Mouse (Mus musculus): ENCODE results near the gene Gli1. TPM values are rescaled to one million over a fixed set of nuclear protein-coding genes. Genes with fewer than 3 reads are reported as not detected.

The Gli1 gene
- total and polyA plus RNA-seq, 3 experiments = 0.10 to 0.42 TPM; not detected in 1

- peak; percentile 80 for DNase-seq (ENCODE audit: extremely low read depth)
- in situ Hi-C loops (cut with MboI; ENCODE audit: low pct_ligation_motif_present, low pct_unique_long_range_greater_than_20kb, low sequenced_read_pairs) = no loop called here
- dilution Hi-C loops (cut with MboI; ENCODE audit: extremely low pct_ligation_motif_present, extremely low pct_unique_long_range_greater_than_20kb, low sequenced_read_pairs) = no loop called here
- peak overlapping the region; percentile 95 for H3K9ac ChIP-seq (ENCODE audit: insufficient read depth, low read depth)
- peaks cover 7 to 34% of the 10 kb centered on the region in 2 experiments for H3K36me3 ChIP-seq (replicated peaks in 1 of 2; ENCODE audit: control insufficient read depth in 1 of 2, insufficient read depth in 1 of 2, low read length in 1 of 2)
- H3K27ac ChIP-seq (ENCODE audit: insufficient read depth, low read depth) = peak overlapping the region; percentile 88
- H3K9me3 ChIP-seq (replicated peaks; ENCODE audit: low read length) = peaks cover 3% of the 10 kb centered on the region
- no peaks in the 10 kb centered on the region for H3K27me3 ChIP-seq (replicated peaks)
- no peaks in the 10 kb centered on the region for H3K79me2 ChIP-seq (replicated peaks; ENCODE audit: control insufficient read depth, extremely low read depth, insufficient read depth, poor library complexity, severe bottlenecking)
- peak overlapping the region; percentile 62 to 86 (median 72) for H3K4me3 ChIP-seq (replicated peaks in 1 of 3; ENCODE audit: low read depth in 2 of 3, low read length in 2 of 3, poor library complexity in 1 of 3)
- TF ChIP-seq ETS1 (conservative IDR thresholded peaks at IDR 0.05; ENCODE audit: low read depth, low read length) = peak; percentile 61
- TF ChIP-seq USF1 (IDR thresholded peaks at IDR 0.05; ENCODE audit: low read depth, low read length) = no peak
- TF ChIP-seq CTCF (conservative IDR thresholded peaks at IDR 0.05 in 1 of 2, IDR thresholded peaks at IDR 0.05 in 1 of 2; ENCODE audit: low read depth in 2 of 2, low read length in 2 of 2) = peak in 1 of 2 experiments; percentile 45; a peak in 2 of 4 replicates
- no peak for TF ChIP-seq BHLHE40 (IDR thresholded peaks at IDR 0.05; ENCODE audit: low read depth, low read length)
- TF ChIP-seq ELF1 (IDR thresholded peaks at IDR 0.05; ENCODE audit: low read depth, low read length) = peak; percentile 27; the same call in 1 of the 2 replicates
- TF ChIP-seq E2F4 (IDR thresholded peaks at IDR 0.05; ENCODE audit: insufficient replicate concordance, low read depth, low read length) = no peak
- TF ChIP-seq NELFE (IDR thresholded peaks at IDR 0.05; ENCODE audit: low read depth, low read length) = peak; percentile 78
- no peak for TF ChIP-seq JUN (IDR thresholded peaks at IDR 0.05; ENCODE audit: insufficient read depth, low read depth, low read length)
- TF ChIP-seq RAD21 (IDR thresholded peaks at IDR 0.05; ENCODE audit: low read depth, low read length) = no peak
- no peak; the same call in 1 of the 2 replicates for TF ChIP-seq POLR2AphosphoS2 (IDR thresholded peaks at IDR 0.05; ENCODE audit: low read depth, low read length)
- peak; percentile 87; the same call in 1 of the 2 replicates for TF ChIP-seq TCF12 (IDR thresholded peaks at IDR 0.05; ENCODE audit: low read depth, low read length)
- TF ChIP-seq PAX5 (IDR thresholded peaks at IDR 0.05; ENCODE audit: low read length) = no peak
- no peak for TF ChIP-seq SIN3A (IDR thresholded peaks at IDR 0.05; ENCODE audit: low read length)
- peak; percentile 84; the same call in 1 of the 2 replicates for TF ChIP-seq KAT2A (IDR thresholded peaks at IDR 0.05; ENCODE audit: insufficient replicate concordance, low read length)
- no peak for TF ChIP-seq ZKSCAN1 (IDR thresholded peaks at IDR 0.05; ENCODE audit: borderline replicate concordance, low read depth, low read length)
- no peak for TF ChIP-seq USF2 (conservative IDR thresholded peaks at IDR 0.05; ENCODE audit: low read depth, low read length)
- TF ChIP-seq MEF2A (IDR thresholded peaks at IDR 0.05; ENCODE audit: borderline replicate concordance, low read depth, low read length) = peak; percentile 67; the same call in 1 of the 2 replicates
- no peak for TF ChIP-seq UBTF (IDR thresholded peaks at IDR 0.05; ENCODE audit: low read depth, low read length)
- TF ChIP-seq CHD1 (IDR thresholded peaks at IDR 0.05; ENCODE audit: low read depth, low read length) = peak; percentile 53
- TF ChIP-seq MAZ (IDR thresholded peaks at IDR 0.05; ENCODE audit: low read depth, low read length) = peak; percentile 76; the same call in 1 of the 2 replicates
- TF ChIP-seq MAFK (IDR thresholded peaks at IDR 0.05; ENCODE audit: insufficient replicate concordance, low read length) = peak; percentile 5; the same call in 1 of the 2 replicates
- no peak for TF ChIP-seq ZC3H11A (IDR thresholded peaks at IDR 0.05; ENCODE audit: low read depth, low read length)
- TF ChIP-seq MXI1 (IDR thresholded peaks at IDR 0.05; ENCODE audit: low read depth, low read length) = peak; percentile 75
- peak; percentile 48; the same call in 1 of the 2 replicates for TF ChIP-seq HCFC1 (IDR thresholded peaks at IDR 0.05; ENCODE audit: low read depth, low read length)
- no peak for TF ChIP-seq ZNF384 (IDR thresholded peaks at IDR 0.05; ENCODE audit: low read depth, low read length)
- peak; percentile 67; the same call in 1 of the 2 replicates for TF ChIP-seq IRF4 (IDR thresholded peaks at IDR 0.05; ENCODE audit: low read depth, low read length)
- peak; percentile 69 for TF ChIP-seq POLR2A (IDR thresholded peaks at IDR 0.05; ENCODE audit: low read depth, low read length)
- 0 out of 2 replicates have a peak, but pooled peaks have one; percentile 31 for TF ChIP-seq RCOR1 (conservative IDR thresholded peaks at IDR 0.05; ENCODE audit: low read depth, low read length)
- no peak for TF ChIP-seq EP300 (IDR thresholded peaks at IDR 0.05; ENCODE audit: low read length)
- TF ChIP-seq MAX (IDR thresholded peaks at IDR 0.05; ENCODE audit: low read length) = peak; percentile 88; the same call in 1 of the 2 replicates
- no peak for TF ChIP-seq NRF1 (IDR thresholded peaks at IDR 0.05; ENCODE audit: low read depth, low read length)
- peak; percentile 76; the same call in 1 of the 2 replicates for TF ChIP-seq CHD2 (IDR thresholded peaks at IDR 0.05; ENCODE audit: low read length)
- peak; percentile 70; the same call in 1 of the 2 replicates for TF ChIP-seq ZMIZ1 (IDR thresholded peaks at IDR 0.05; ENCODE audit: low read depth, low read length)
- TF ChIP-seq GABPA (IDR thresholded peaks at IDR 0.05; ENCODE audit: insufficient replicate concordance, low read depth, low read length) = no peak
- no peak for TF ChIP-seq SMC3 (IDR thresholded peaks at IDR 0.05; ENCODE audit: low read depth, low read length)
- no peak for TF ChIP-seq JUND (conservative IDR thresholded peaks at IDR 0.05; ENCODE audit: low read depth, low read length)
- TF ChIP-seq TBP (conservative IDR thresholded peaks at IDR 0.05; ENCODE audit: low read depth, low read length) = peak; percentile 90
- peak; percentile 98 for TF ChIP-seq MYC (IDR thresholded peaks at IDR 0.05; ENCODE audit: low read depth, low read length)
- H3K4me2 ChIP-seq (ENCODE audit: insufficient read depth, low read depth, poor library complexity, severe bottlenecking) = peak overlapping the region; percentile 73
- H3K4me1 ChIP-seq (ENCODE audit: control insufficient read depth in 1 of 2, insufficient read depth in 2 of 2) = peaks cover 19 to 38% of the 10 kb centered on the region in 2 experiments
Observed at GRCm38 (mm10) chr10:127351719-127352118, 9.9 kb upstream of the Gli1 start.
